Mouse (Mus musculus) megakaryocyte, embryonic 14.5 days (primary cell): ENCODE results near the gene Psen2.

Experiments used
- FLI1 ChIP-seq: IDR thresholded peaks from 2 replicates; pipeline ENCODE4 v1.6.1; 2012; ENCODE audit warnings: low read length, inconsistent platforms, mixed read lengths
- GATA1 ChIP-seq: IDR thresholded peaks from 3 replicates; pipeline ENCODE4 v1.6.1; 2012; ENCODE audit warnings: mixed read lengths, low read length, inconsistent platforms, borderline replicate concordance

- TF ChIP-seq GATA1 (no peak), FLI1 (no peak)
Observed at GRCm38 (mm10) chr1:180260886-180261285, 2.4 kb downstream of the Psen2 start.
